Mouse (Mus musculus) right cerebral cortex, adult 18-20 months (tissue): Measurements from ENCODE around the gene Dapl1.
A peak's percentile ranks its signal among the peaks of the same experiment; 100 is the strongest.

Source experiments
- DNase-seq: peaks from one replicate; pipeline ENCODE4 v3.0.0; 2022; ENCODE audit warnings: mixed read lengths

Dapl1 gene

DNA sequence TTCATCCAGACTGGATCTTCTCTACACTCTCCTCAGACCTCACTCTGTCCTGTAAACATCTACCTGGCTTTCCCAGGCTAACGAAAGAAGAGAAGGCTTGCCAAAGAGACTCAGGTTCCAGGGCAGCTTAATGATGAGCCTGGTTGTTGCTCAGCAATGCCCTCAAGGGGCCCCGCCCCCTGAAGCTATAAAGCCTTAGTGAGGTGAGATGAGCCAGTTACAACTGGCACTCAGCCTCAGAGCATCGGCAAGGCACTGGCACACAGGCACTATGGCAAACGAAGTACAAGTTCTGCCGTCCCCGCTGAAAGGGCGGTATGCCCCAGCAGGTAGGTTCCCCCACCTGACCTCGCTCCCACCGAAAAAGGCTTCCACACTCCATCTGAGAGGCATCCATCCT is at the start of gene Dapl1:
Gene Dapl1, plus strand, starts transcription at position 216 of the 400 bp plus-strand sequence.
- no peak for DNase-seq

DNA sequence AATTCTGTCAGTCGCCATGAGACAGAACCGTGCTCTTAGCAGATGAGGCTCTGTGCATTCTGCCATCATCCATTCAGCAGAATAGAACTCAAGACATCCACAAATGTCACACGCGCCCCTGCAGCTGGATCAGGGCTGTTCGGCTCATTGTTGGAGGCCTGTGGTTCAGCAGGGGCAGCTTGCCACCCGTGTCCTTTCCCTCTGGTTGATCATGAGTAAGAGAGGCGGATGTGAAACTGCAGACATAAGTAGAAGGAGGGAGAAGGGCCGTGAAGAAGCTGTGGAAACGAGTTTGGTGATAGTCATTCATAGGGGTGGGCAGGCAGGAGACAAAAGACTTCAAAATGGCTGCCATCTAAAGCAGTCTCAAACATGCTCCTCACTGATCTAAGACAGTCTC is 49.6 kb upstream of the Dapl1 start:
- no peak for DNase-seq

DNA sequence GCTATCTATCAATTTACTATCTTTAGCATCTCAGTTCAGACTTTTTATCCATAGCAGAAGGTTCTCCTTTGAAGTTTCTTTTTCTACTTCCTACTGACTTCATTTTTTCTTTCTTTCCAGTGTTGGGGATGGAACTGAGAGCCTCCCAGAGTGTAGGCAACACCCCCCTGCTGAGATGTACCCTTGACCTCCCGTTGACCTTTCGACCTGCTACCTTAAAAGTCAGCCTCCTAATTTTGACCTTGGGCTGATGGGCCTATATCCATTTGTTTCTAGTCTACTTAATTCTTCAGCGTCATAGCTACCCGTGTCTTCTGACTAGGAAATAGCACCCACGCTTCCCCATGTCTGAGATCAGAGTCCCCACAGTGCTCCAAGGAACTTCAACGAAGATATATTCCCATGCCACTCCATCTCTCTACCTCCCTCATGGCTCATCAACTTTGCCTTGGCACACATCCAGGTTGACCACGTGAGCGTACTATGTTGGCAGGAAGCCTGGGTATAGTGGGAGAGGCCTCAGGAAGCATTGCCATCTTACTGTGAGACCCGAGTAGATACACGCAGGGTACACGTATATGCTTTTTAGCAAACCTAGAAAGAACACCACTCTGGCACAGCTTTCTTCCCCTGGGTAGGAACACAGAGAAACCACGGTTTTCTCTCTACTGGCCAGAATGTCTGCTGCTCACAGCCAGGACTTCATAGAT is 46.6 kb upstream of the Dapl1 start:
- DNase-seq: peak; percentile 67

GRCm38 (mm10) chr2:59438479-59438935 is 45.9 kb upstream of the Dapl1 start:
- DNase-seq: peak; percentile 66

DNA sequence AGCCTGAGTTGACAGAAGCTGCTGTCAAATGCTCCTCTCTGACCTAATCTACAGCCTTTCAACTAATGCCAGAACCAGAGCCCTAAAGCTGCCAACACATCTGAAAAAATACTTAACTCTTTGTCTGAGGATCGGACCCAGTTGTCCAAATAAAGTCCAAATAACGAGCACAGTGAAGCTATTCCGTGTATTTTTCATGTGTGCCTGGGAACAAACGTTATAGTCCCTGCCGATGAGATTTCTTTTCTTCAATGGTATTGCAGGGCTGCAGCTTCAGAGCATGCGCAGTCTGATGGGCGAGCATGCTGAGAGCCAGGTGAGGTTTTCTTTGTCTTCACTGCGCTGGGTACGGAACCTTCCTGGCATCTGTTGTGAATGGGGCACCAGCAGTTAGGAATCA is 44.6 kb upstream of the Dapl1 start:
- no peak for DNase-seq

GRCm38 (mm10) chr2:59440481-59440880 is 44.0 kb upstream of the Dapl1 start:
- peak; percentile 41 for DNase-seq

DNA sequence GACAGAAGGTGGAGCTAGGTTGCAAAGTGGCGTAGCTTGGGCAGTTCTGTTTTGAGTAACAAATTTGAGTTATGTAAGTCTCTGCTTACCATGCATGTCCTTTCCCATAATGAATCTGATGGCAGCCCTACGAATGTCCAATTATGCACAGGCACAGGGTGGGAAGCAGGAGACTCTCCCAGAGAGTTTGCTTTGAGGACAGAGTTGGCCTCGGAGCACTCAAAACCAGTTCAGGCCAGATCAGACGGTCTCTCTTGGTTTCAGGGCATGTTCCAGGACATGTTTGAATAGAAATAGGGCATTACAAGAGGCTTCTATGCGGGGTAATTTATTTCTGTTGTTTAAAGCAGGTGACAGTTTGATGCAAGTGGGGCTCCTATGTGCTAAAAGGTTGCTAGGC is 42.8 kb upstream of the Dapl1 start:
- no peak for DNase-seq

- no peak for DNase-seq
These were observed 37.8 kb upstream of the Dapl1 start for GRCm38 (mm10) chr2:59446671-59447070.

- DNase-seq: no peak
These were observed 36.7 kb upstream of the Dapl1 start for GRCm38 (mm10) chr2:59447712-59448111.

GRCm38 (mm10) chr2:59448516-59448915 is 35.9 kb upstream of the Dapl1 start:
- no peak for DNase-seq

DNA sequence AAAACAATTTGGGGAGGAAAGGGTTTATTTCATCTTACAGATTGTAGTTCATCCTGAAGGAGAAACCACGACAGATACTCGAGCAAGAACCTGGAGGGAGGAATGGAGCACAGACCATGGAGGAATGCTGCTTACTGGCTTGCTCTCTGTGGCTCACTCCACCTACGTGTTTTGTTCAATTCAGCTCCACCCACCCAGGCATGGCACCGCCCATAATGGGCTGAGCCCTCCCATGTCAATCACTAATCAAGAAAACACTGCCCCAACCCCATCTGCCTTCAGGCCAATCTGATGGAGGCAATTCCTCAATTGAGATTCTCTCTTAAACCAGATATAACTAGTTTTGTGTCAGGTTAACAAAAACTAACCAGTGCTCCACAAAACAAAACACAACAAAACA is 35.5 kb upstream of the Dapl1 start:
- DNase-seq: no peak

GRCm38 (mm10) chr2:59451675-59452074 is 32.8 kb upstream of the Dapl1 start:
- DNase-seq: no peak

GRCm38 (mm10) chr2:59452102-59452501 is 32.4 kb upstream of the Dapl1 start:
- DNase-seq: no peak

DNA sequence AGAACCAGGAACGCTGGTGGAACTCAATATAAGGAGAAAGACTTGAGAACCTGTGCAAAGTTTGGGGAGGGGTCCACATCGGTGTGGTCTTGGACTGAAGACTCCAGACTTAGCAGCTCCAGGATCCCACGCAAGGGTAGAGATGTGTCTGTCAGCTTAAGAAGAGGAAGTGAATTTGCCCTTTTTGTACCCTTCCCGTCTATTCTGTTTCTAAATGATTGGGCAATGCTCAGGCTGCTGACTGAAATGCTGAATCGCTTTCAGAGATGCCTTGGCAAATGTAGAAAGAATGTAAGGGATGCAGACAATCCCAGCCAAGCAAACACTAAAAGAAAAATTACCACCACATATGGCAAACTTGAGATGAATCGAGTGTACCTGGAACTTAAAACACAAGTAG is 22.4 kb upstream of the Dapl1 start:
- no peak for DNase-seq

GRCm38 (mm10) chr2:59463428-59464182 is 20.8 kb upstream of the Dapl1 start:
- DNase-seq: no peak

DNA sequence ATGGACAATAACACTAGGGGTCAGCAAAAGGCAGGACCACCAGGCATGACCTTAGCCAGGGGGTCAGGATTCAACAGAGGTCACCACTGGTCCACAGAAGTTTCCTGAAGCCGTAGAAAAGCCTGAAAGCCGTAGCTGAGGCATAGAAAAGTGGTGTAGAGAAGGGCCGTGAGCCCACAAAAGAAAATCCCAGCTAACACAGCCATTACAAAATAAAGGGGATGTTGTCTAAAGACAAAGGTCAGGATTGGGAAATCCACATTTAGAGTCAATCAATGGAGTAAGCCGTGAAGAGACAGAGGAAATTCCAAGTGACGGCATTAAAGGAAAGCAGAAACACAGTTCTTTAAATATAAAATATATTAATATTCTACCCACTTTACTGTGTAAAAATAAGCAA is 18.8 kb upstream of the Dapl1 start:
- no peak for DNase-seq

DNA sequence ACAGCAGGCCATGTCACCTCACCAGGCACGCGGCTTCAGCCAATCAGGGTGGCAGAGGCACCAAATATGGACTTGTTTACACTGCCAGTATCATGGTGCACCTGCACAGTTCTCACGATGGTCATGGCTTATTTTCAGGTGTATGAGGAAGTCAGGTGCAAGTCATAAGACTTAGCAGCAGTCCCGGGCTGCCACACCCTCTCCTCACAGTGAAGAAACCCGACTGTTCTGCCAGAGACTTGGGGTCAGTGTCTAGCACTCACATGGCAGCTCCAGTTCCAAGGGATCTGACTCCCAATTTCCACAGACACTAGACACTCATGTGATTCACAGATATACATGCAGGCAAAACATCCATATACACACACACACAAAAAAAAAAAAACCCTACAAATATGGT is 18.1 kb upstream of the Dapl1 start:
- DNase-seq: no peak

GRCm38 (mm10) chr2:59467085-59467484 is 17.4 kb upstream of the Dapl1 start:
- no peak for DNase-seq

DNA sequence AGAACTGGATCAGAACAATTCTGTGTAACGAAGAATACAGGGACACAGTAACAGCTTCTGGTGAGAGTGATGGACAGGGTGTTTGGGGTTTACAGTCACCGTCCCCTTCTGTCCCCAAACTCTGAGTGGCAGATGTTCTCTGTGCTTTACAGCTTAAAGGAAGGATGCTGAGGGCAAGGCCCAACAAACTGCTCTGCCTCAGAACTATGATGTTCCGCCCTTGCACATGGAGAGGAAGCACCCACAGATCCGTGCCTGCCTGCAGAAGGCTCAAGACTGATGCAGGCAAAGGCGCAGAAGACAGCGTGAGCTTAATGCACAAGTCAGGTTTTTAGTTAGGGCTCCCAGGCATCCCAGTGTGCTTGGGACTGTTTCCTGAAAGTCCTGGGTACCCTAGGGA is 16.5 kb upstream of the Dapl1 start:
- DNase-seq: no peak

GRCm38 (mm10) chr2:59469590-59470245 is 14.7 kb upstream of the Dapl1 start:
- DNase-seq: no peak

DNA sequence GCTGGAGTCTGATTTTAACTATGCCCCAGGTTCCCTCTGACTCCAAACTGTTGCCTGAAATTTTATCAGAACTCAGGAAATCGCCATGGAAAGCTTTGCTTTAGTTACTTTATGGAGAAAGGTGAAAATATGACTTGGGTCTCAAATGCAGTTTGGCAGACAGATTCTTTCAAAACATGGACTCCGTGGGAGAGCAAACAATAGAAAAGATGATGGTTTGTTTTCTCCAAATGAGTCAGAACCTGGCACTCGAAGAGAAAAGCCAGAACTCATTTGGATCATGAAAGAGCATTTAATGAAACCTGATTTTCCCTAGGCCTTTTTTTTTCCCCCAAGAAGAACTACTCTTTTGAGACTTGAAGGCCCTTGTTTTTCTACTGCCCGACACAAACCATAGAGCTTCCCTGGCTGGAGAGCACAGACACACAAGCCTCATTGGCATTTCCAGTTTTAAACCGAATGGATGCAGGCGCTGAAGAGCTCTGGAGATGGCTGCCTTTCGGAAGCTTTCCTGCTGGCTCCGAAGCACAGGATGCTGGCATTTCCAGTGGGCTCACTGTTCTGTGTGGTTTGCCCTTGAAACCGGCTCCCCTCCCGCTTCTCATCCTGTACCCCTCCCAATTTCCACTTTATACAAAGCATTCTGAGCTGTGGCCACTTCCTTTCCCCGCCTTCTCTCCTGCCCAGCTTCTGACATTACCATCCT is 14.0 kb upstream of the Dapl1 start:
- no peak for DNase-seq

GRCm38 (mm10) chr2:59471051-59471948 is 13.2 kb upstream of the Dapl1 start:
- no peak for DNase-seq
